Mouse (Mus musculus) liver, adult 2 months (tissue): Measurements from ENCODE around the gene Fut11. TPM values are rescaled to one million over a fixed set of nuclear protein-coding genes. Genes with fewer than 3 reads are reported as not detected.

Experiments used
- DNase-seq: peaks from one replicate; pipeline ENCODE4 v3.0.0-alpha.2; 2011; ENCODE audit warnings: low read depth, low spot score; ENCODE audit errors: extremely low read depth
- H3K27ac ChIP-seq: fragments of 200-500 bp; replicated peaks from 2 replicates; pipeline ENCODE4 v1.5.1; 2012; ENCODE audit warnings: low read depth, mild to moderate bottlenecking, control low read depth, inconsistent platforms, low read length; ENCODE audit not compliant: insufficient read depth
- H3K27me3 ChIP-seq: fragments of 200-500 bp; 2 replicates; pipeline ENCODE4 v1.6.1; 2012; ENCODE audit warnings: mild to moderate bottlenecking, moderate library complexity, low read length, inconsistent platforms; ENCODE audit not compliant: control insufficient read depth, insufficient read depth
- H3K36me3 ChIP-seq: fragments of 200-500 bp; 2 replicates; pipeline ENCODE4 v1.6.1; 2012; ENCODE audit warnings: low read length, inconsistent platforms; ENCODE audit not compliant: control insufficient read depth, insufficient read depth
- H3K4me1 ChIP-seq: fragments of 200-500 bp; 2 replicates; pipeline ENCODE4 v1.6.1; 2011; ENCODE audit warnings: low read length; ENCODE audit not compliant: control insufficient read depth, insufficient read depth
- H3K4me3 ChIP-seq: fragments of 200-500 bp; 2 replicates; pipeline ENCODE4 v1.5.1; 2011; ENCODE audit warnings: low read depth, mild to moderate bottlenecking, control low read depth, low read length, moderate library complexity; ENCODE audit not compliant: insufficient read depth
- H3K79me2 ChIP-seq: fragments of 200-500 bp; 2 replicates; pipeline ENCODE4 v1.6.1; 2012; ENCODE audit warnings: inconsistent platforms, mild to moderate bottlenecking, low read length, moderate library complexity; ENCODE audit not compliant: control insufficient read depth, insufficient read depth
- H3K9ac ChIP-seq: fragments of 200-500 bp; 2 replicates; pipeline ENCODE4 v1.6.1; 2012; ENCODE audit warnings: low read depth, mild to moderate bottlenecking, control low read depth, inconsistent platforms, low read length
- CTCF ChIP-seq: fragments of 200-500 bp; IDR thresholded peaks from 2 replicates; pipeline ENCODE4 v1.5.1; 2011; ENCODE audit warnings: low read depth, low read length, control low read depth
- POLR2A ChIP-seq: fragments of 200-500 bp; IDR thresholded peaks from 2 replicates; pipeline ENCODE4 v1.6.1; 2011; ENCODE audit warnings: low read length, control low read depth; ENCODE audit not compliant: insufficient read depth; ENCODE audit errors: extremely low read depth
- WGBS: fragments of 180-500 bp; shearing (Covaris S2); methylation state at CpG from one replicate; pipeline ENCODE4 v1.1.7; 2018; 5-methylcytosine and 5-hydroxymethylcytosine counted together
- polyA plus RNA-seq: library from polyadenylated mRNA; depleted of rRNA; stranded (reverse); fragments of >200 nt; gene quantifications from 2 replicates; pipeline ENCODE4 v1.2.3, GENCODE M21; 2012
- total RNA-seq: library from RNA; depleted of rRNA; stranded (reverse); fragments of >200 nt; gene quantifications from 2 replicates; pipeline ENCODE4 v1.2.3, GENCODE M21; 2014

The Fut11 gene
- total and polyA plus RNA-seq, 2 experiments, result 3.3 to 3.8 TPM

- no peak overlapping the region for H3K27ac ChIP-seq
- no peak overlapping the region for H3K4me3 ChIP-seq
- H3K27me3 ChIP-seq, result no peaks in the 10 kb centered on the region
- H3K36me3 ChIP-seq, result peaks cover 16% of the 10 kb centered on the region
- no peak for DNase-seq
- no peak for TF ChIP-seq CTCF
- no peak for TF ChIP-seq POLR2A
- peaks cover 7% of the 10 kb centered on the region for H3K4me1 ChIP-seq
- no peaks in the 10 kb centered on the region; the same call in 1 of the 2 replicates for H3K79me2 ChIP-seq
- no peak overlapping the region for H3K9ac ChIP-seq
- 58% methylated on average over 2 of the region's 2 CpGs for WGBS
Measured at GRCm38 (mm10) chr14:20735052-20735451, 40.3 kb downstream of the Fut11 start.

GRCm38 (mm10) chr14:20735892-20736390, 41.2 kb downstream of the Fut11 start:
- Histone ChIP-seq H3K27ac (no peak overlapping the region), H3K79me2 (no peaks in the 10 kb centered on the region; the same call in 1 of the 2 replicates), H3K27me3 (no peaks in the 10 kb centered on the region), H3K4me3 (no peak overlapping the region), H3K4me1 (peaks cover 7% of the 10 kb centered on the region), H3K9ac (no peak overlapping the region), H3K36me3 (peaks cover 8% of the 10 kb centered on the region)
- TF ChIP-seq CTCF (no peak), POLR2A (no peak)
- WGBS, result 82% methylated on average over 13 of the region's 13 CpGs
- DNase-seq, result no peak

GRCm38 (mm10) chr14:20737306-20737705, 42.5 kb downstream of the Fut11 start:
- H3K9ac ChIP-seq, result no peak overlapping the region
- peaks cover 6% of the 10 kb centered on the region for H3K4me1 ChIP-seq
- no peak overlapping the region for H3K4me3 ChIP-seq
- no peaks in the 10 kb centered on the region for H3K27me3 ChIP-seq
- DNase-seq, result peak; percentile 14
- no peaks in the 10 kb centered on the region for H3K36me3 ChIP-seq
- peak; percentile 80 for TF ChIP-seq CTCF
- TF ChIP-seq POLR2A, result no peak
- 45% methylated on average over 14 of the region's 14 CpGs for WGBS
- no peaks in the 10 kb centered on the region; the same call in 1 of the 2 replicates for H3K79me2 ChIP-seq
- H3K27ac ChIP-seq, result no peak overlapping the region

- Histone ChIP-seq H3K4me3 (no peak overlapping the region), H3K27ac (no peak overlapping the region), H3K27me3 (no peaks in the 10 kb centered on the region), H3K79me2 (no peaks in the 10 kb centered on the region; the same call in 1 of the 2 replicates), H3K4me1 (peaks cover 2% of the 10 kb centered on the region; the same call in 1 of the 2 replicates), H3K36me3 (0 out of 2 replicates have a peak, but pooled peaks cover 2% of the 10 kb centered on the region), H3K9ac (no peak overlapping the region)
- DNase-seq, result no peak
- TF ChIP-seq CTCF (no peak), POLR2A (no peak)
- WGBS, result 79% methylated on average over 8 of the region's 8 CpGs
Measured at GRCm38 (mm10) chr14:20738511-20738910, 43.7 kb downstream of the Fut11 start.

GRCm38 (mm10) chr14:20741301-20741700, 46.5 kb downstream of the Fut11 start:
- Histone ChIP-seq H3K27ac (no peak overlapping the region), H3K79me2 (no peaks in the 10 kb centered on the region), H3K4me3 (no peak overlapping the region), H3K36me3 (0 out of 2 replicates have a peak, but pooled peaks cover 2% of the 10 kb centered on the region), H3K9ac (no peak overlapping the region), H3K4me1 (no peaks in the 10 kb centered on the region), H3K27me3 (no peaks in the 10 kb centered on the region)
- peak; percentile 69 for DNase-seq
- WGBS, result 39% methylated on average over 9 of the region's 9 CpGs
- TF ChIP-seq POLR2A, result no peak
- TF ChIP-seq CTCF, result no peak

GRCm38 (mm10) chr14:20743614-20744013, 48.8 kb downstream of the Fut11 start:
- WGBS, result 82% methylated on average over 3 of the region's 3 CpGs
- Histone ChIP-seq H3K4me1 (no peaks in the 10 kb centered on the region), H3K9ac (no peak overlapping the region), H3K79me2 (no peaks in the 10 kb centered on the region), H3K4me3 (no peak overlapping the region), H3K27me3 (no peaks in the 10 kb centered on the region), H3K27ac (no peak overlapping the region), H3K36me3 (0 out of 2 replicates have a peak, but pooled peaks cover 2% of the 10 kb centered on the region)
- no peak for DNase-seq
- TF ChIP-seq CTCF (peak; percentile 33), POLR2A (no peak)
